Mouse (Mus musculus) megakaryocyte, embryonic 14.5 days (primary cell): ENCODE measurements at regions not wholly inside any gene's neighbourhood (a gene's known extent, or its start where the extent isn't known, plus 50 kb on each side); places are given as distances from the start of the nearest gene placed in this dataset.

Experiments
- FLI1 ChIP-seq: IDR thresholded peaks from 2 replicates; pipeline ENCODE4 v1.6.1; 2012; ENCODE audit warnings: low read length, inconsistent platforms, mixed read lengths
- GATA1 ChIP-seq: IDR thresholded peaks from 3 replicates; pipeline ENCODE4 v1.6.1; 2012; ENCODE audit warnings: mixed read lengths, low read length, inconsistent platforms, borderline replicate concordance

GRCm38 (mm10) chr17:80789706-80790105 is 61.4 kb upstream of the Map4k3 start:
- TF ChIP-seq GATA1 (no peak), FLI1 (no peak)
